Mouse (Mus musculus): ENCODE results near the gene 5430419D17Rik. TPM values are rescaled to one million over a fixed set of nuclear protein-coding genes. Genes with fewer than 3 reads are reported as not detected.

Gene 5430419D17Rik
- total RNA-seq (2021) (not detected), polyA plus RNA-seq (2012; rRNA removed) (not detected in 2 replicates)
- long read RNA-seq: 0 reads

DNA sequence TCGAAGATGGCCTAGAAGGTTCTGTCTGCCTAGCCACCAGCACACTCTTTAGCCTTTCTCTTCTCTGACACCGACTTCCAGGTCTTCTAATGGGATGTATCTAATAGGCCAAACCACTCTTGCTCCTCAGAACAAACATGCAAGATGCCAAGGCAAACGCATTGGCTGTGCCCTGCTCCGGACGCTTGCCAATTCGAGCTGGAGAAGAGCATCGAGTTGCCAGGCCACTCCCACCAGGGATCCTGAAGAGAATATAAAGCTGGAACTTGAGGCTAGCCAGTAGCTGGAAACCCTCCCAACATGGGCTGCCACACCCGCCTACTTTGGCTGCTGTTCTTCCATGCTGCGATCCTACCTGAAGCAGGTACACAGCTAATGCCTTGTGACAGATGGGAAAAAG lies at the start of gene 5430419D17Rik:
5430419D17Rik (plus strand) TSS at position 282 of the 400 bp plus-strand sequence.
- DNase-seq: no peak

DNA sequence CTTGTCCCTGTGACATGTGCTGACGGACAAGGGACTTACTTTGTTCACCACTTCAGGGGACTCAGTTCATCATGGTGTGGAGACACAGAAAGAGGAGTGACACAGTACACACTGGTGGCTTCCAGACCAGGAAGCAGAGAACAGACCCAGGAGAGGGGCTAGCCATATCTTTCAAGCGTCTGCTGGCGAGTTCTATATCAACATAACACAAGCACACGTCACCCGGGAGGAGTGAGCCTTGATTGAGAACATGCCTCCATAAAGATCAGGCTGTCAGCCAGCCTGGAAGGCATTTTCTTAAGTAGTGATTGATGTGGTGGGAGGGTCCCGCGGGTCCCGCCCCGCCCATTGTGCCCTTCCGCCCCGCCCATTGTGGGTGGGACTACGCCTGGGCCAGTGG lies 44.2 kb upstream of the 5430419D17Rik start:
- no peak for DNase-seq

DNA sequence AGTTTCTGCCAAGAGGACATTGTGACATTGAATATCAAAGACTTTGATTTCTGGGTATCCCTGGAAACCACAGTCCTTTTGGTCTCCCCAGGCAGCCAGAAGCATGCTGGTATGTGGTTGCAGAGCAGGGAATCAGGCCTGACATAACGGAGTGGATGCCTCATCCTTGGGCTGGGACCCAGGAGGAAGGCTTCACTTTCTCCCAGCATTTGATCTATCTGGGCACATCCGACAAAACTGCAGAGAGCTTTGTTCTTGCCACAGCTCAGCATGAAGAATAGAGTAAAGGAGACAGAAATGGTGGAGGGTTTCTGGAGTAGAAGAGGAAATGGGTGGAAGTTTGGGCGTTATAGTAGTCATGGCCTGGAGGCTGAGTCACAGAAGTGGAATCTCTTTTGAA lies 41.0 kb upstream of the 5430419D17Rik start:
- no peak for DNase-seq

DNA sequence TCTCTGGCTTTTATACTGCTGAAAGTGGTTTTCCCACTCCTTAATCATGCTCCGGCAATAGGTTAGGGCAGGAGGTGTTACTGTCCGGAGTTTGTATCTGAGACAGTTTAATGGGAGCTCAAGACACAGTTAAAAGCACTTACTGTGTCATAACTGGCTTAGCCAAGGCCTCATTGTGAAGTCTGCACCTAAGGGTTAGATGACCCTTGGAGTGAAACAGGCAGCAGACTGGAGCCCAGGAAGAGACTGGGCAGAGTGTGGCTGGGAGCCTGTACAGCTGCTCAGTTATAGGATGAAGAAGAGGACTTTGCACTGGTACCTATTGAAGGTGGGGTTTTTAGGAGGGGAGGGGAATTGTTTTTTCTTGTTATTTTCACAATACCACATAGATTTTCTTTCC lies 28.0 kb upstream of the 5430419D17Rik start, which contains the start of gene 4933402N03Rik:
4933402N03Rik (minus strand) TSS at position 101 of the 400 bp plus-strand sequence.
- no peak for DNase-seq

DNA sequence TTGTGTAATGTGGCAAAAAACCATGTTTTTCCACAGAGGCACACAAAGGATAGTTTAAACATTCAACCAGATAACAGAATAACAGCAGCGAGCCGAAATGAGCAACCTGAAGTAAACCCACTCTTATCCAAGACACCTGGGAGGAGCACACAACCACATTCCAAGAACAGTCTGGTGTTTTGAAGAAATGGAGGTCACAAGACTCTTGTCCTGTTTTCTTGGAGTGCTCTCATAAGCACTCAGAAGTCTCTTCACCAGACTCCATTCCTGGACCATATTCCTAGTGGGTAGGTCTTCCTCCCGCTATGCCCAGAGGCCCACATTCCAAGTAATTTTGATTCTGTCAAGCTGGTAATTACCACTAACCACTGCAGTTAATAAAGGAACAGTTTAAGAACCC lies 24.0 kb upstream of the 5430419D17Rik start:
- DNase-seq: no peak

DNA sequence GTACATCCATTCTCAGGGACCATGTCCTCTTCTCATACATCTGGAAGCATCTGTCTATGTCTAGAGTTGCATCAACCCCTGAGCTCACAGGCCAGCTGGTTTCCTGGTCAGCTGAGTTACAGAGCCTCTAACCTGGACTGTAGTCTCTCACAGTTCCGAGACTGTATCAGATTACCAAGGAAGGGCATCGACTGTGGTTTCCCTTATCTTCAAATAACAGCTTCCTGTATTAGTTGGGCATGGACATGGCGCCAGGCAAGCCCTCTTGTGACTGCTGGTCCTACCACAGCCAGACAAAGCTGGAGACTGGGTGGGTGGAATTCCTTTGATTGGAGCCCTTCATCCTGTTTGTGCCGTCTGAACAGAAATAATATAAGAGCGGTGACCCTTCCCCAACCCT lies 21.2 kb upstream of the 5430419D17Rik start:
- no peak for DNase-seq

DNA sequence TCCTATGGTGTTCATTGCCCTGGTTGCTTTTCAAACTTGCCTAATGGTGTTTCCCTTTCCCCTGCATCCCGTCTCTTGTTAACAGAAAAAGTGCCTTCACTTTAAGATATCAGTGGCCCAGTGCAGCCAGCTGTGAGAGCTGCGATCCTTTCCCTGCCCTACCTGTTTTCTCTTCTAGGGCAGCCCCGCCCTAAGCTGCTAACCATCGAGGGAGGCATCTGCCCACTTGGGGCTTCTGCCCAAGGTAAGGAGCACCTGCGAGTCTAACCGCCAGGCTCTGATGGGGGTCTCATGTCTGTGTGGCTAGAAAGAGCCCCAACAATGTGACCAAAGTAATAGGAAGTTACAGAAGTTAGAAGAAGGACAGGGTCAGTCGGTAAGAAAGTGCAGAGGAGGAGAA lies 12.0 kb upstream of the 5430419D17Rik start:
- DNase-seq: no peak

DNA sequence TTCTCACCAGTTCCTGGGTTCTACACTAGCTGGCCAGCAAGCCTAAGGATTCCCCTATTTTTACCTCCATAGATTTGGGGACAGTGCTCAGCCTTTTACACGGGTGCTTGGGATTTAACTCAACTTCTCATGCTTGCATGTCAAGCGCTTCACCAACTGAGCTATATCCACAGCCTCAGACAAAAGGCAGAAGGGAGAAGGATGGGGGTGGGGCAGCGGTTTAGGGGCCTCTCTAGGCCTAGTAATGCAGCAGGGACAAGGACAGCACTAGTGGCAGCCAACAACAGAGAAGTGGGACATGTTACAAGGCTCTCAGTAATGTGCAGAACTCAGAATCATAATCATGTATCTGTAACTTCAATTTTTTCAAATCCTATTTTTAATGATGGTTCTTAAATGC lies 6.4 kb upstream of the 5430419D17Rik start:
- no peak for DNase-seq

DNA sequence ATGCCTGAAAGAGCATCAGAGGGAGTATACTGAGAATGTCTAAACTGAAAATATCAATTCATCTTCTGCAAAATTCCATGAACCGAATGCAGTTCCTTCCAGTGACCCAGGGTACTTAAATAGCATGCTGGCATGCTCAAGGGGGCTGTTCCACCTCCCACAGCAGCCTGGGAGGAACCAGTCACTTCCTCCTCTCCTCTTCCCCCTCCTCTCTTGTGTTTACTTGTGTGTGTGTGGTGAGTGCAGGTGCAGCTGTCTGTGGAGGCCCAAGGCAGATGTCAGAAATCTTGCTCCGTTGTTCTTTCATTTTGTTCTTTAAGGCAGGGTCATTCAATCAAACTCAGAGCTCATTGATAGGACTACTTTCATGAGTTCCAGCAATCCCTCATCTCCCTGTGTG lies 5.1 kb upstream of the 5430419D17Rik start:
- no peak for DNase-seq

DNA sequence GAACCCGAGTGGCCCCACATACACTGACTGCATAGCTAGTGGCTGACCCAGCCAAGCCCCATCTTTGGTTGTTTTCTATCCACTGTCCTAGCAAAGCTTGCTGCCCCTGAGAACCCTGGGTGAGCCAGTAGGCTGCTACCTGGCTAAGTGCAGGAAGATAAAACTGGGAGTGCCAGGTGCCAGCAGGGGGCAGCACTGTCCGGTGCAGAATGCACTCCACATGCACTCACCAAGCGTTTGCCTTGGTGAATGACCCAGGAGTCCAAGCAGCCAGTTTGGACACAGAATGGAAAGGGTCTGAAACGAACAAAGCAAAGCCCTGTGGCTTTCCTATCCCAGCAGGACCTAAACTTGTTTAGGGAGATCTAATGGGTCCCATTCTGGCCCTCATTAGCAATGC lies 8.5 kb downstream of the 5430419D17Rik start:
- DNase-seq: peak; percentile 35

DNA sequence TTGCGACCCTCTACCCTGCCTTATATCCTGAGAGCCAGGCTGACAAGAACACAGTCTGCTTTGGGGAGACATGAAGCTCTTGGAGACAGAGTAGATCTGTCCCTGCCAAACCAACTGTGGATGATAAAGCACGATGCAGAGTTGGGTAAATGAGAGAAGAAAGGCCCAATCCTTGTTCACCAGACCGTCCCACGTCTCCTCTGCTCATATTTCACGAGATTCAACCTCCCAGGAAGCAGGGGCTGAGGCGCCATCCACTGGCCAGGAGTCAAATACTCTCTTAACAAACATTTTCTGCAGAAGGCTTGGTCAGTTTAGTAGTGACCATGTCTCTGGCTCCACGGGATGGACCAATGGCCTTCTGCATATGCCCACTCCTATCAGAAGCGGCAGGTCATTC lies 10.1 kb downstream of the 5430419D17Rik start:
- DNase-seq: no peak

DNA sequence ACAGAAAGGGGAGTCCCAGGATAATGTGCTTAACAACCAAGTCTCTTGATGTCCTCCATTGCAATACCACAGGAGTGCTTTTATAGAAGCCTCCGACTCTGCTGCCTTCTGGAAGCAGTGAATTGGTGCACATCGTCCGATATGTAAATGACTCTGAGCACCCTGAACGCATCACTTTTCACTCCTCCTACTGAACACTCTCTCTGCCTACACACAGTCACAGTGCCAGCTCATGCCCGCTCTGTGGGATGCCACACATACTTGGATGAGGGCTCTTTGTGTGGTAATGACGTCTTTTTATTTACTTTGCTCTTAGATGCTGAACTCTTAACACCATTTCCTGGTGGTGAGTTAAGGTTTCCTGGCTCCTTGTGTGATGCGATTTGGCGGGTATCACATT lies 12.8 kb downstream of the 5430419D17Rik start:
- no peak for DNase-seq

DNA sequence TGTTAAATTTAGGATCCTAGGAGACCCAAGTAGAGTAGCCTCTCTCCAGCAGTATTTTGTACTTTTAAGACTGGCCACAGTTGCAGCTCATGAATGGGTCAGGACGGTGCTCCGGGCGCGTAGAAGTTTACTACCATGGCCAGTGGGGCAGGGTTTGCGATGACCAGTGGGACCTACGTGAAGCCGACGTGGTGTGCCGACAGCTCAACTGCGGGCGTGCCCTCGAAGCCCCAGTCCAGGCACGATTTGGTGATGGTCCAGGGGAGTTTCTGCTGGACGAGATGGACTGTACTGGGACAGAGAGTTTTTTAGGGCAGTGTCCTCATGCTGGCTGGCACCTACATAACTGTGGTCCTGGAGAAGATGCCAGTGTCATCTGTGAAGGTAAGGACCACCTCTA lies 13.8 kb downstream of the 5430419D17Rik start:
- no peak for DNase-seq

DNA sequence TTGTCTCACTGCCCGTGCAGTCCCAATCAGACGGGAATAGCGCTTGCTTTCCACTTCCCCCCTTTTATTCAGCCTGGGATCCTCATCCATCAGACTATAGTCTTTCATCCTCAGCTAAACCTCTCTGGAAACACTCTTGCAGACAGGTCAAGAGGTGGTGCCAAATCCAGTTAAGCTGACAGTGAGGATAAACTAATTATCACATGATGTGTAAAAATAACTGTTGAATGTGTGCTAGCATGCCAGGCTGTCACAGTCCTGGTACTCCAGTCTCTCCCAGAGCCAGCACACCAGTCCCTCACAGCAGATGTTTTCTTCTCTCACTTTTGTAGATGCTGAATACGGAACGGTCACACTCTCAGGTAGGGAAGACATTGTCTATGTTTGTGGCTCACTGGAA lies 48.9 kb downstream of the 5430419D17Rik start:
- no peak for DNase-seq

DNA sequence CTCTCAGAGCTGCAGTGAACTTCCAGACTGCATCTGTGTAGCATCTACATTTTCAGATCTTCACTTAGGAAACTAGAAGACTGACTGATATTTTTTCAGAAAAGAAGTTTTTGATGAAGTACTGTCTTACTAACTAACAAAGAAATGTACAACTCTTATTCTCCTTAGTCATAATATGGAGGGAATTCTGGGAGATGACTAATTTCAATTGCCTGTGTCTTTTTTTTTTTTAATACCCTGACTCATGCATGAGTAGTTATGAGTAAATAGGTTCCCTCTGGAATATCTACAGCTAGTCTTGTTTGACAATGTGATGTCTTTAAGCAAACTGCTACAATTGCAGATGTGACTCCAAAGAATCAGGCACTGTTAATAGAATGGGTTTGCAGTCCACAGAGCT lies 61.9 kb downstream of the 5430419D17Rik start:
- DNase-seq: no peak

DNA sequence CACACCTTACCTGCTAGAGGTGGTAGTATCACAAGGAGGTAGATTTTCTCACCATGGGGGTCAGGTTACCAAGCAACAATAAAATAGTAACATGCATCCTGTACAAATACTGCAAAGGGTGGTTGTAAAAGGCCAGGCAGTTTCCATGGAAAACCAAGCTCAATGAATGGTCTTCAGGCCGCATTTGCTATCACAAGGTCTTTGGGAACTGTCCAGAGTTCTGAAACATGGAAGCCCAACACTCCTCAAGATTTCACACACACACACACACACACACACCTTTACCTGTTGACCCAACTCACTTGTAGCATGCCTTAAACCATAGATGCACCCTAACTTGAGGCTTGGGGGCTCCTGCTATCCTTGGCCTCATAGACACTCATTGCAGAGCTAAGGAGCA lies 70.8 kb downstream of the 5430419D17Rik start:
- DNase-seq: no peak

DNA sequence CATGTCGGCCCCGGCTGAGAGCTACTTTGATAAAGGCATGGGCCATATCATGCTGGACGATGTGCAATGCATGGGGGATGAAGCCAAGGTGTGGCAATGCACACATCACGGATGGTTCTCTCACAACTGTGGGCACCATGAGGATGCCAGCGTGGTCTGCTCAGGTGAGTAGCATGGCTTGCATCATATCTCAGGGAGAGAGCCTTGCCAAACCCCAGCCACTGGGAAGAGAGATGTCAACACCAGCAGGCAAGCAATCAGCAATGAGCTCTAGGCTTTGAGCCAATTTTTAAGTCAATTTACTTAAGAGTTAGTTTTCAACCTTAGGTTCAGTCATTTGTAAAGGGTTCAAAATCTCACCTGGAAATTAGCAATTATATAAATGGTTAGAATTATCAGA lies 82.6 kb downstream of the 5430419D17Rik start:
- no peak for DNase-seq

DNA sequence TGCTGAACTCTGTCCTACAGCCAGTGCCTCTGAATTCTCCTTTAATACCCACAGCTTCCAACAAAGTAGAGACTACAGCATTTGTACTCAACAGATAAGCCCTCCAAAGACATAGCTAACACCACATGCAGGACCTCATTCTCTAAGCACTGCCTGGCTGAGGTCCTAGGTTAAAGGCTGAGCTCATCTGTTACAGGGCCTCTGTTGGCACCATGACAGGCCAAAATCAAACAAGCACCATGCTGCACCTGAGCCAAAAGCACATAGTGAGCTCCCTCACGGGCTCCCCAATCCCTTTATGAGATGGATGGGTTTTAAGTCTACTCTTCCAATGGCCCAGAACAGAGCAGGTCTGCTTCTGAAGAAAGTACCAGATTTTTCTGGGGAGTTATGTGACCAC lies 83.1 kb downstream of the 5430419D17Rik start:
- no peak for DNase-seq

DNA sequence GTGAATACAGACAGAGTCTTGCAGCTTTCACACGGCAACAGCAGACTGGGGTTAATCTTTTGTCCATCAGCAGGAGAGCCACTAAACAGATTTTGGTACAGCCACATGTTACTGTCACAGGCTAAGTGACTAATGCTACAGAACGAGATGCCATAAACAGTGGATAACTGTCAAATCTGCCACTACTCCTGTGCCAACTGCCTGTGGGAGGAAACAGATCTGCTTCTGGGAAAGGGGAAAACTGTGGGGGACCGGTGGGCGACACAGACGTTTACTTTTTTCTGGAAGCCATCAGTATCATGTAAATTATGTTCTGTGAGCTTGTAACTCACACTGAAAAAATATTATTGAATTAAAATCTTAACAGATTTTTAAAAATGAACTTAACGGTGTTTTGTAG lies 86.7 kb downstream of the 5430419D17Rik start:
- no peak for DNase-seq

DNA sequence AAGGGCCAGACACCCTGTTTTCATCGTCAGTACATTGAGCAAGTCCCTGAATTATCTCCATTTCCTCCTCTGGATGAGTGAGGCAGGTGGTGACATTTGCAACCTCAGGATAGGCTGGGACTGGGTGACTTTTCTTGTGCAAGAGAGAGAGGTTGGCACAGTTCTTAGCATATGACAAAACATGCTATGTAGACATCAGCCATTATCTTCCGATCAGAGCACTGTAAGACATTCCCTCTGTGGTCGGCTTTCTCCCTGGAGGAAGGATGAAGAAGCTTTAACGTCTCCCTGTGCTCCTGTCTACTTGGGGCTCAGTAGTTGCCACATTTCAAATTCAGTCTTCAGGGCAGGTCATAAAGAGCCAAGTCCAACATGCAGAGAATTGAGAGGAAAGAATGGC lies 90.0 kb downstream of the 5430419D17Rik start:
- DNase-seq: no peak

DNA sequence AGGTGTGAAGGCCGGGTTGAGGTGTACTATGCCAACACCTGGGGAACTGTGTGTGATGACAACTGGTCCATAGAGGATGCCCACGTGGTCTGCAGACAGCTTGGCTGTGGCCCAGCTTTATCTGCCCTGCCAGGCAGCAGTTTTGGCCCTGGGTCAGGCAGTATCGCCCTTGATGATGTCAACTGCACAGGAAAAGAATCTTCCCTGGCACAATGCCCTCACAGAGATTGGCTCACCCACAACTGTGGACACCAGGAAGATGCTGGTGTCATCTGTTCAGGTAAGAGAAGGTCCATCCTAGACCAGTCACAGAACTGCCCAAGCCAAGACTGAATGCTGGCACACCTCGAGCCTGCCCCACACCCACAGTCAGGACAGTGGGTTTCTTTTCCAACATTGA lies 91.6 kb downstream of the 5430419D17Rik start:
- DNase-seq: no peak

DNA sequence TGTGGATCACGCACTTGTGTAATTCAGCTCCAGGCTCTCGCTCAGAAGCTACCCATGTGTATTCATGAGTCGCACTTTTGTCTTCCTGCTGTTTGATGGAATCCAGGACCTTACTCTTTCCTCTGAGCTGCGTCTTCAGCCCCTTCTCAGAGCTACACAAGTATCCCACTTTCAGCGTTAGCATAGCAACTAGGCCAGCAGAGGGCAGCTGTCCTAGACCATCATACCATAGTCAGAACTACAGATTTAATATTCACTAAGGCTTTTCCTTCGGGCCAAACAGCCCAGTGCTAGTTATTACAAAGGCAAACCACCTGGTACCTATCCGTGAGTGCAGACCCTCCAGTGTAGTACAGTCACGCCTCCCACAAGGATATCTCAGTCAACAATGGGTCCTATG lies 122.9 kb downstream of the 5430419D17Rik start:
- DNase-seq: no peak

DNA sequence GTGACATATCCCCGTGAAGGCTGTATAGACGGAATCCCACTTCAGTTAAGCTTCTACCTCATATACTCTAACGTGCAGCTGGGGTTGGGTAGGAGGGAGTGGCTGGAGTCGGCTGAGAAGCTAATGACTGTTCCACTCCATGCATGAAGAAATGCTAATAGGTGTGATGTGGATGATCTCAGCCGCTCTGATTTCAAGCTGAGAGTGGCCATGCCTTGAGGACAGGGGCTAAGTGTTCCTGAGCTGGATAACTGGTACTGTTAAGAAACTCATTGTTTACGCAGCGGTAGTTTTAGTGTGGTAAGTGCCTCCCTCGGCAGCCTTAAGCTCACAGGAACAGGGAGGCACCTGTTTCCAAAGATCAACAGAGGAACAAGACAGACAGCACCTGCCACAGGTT lies 129.1 kb downstream of the 5430419D17Rik start:
- DNase-seq: no peak

DNA sequence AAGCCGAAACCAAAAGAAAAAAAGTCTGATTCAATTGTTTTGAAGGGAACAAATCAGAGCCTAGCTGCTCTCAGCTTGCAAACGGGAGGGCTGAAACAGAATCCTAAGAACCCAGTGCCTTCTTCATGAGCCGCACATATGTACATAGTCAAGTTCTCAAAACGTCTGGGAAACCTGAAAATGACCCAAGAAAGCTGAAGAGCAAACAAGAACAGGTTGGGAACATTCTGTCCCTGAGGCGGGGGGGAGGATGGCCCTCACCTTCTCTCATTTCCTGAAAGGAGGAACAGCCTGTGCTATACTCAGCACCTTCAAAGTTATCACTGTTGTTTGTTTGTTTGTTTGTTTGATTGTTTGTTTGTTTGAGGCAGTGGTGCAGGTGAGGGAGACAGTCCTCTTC lies 132.5 kb downstream of the 5430419D17Rik start:
- DNase-seq: no peak

DNA sequence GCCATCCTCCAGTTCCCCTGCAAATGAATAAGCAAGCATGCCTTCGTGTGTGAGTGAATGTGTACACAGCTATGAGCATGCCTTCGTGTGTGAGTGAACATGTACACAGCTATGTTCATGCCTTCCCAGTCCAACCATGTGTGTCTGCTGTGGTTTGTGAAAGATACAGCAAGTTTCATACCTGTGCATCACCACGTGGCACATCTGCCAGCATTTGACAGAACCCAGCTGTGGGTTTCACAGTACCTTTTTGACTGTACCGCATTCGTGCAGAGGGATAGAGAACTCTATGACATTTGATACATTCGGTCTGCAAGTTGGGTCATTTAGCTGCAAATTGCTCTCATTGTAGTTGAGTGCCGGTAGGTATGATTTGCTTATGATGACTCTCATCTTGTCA lies 140.3 kb downstream of the 5430419D17Rik start:
- DNase-seq: no peak

All from adrenal gland, adult 2 months (tissue).